Mouse (Mus musculus) liver, adult 2 months (tissue): ENCODE data around the gene Cacna1g. TPM values are rescaled to one million over a fixed set of nuclear protein-coding genes. Genes with fewer than 3 reads are reported as not detected.

Source experiments
- DNase-seq: peaks from one replicate; pipeline ENCODE4 v3.0.0-alpha.2; 2011; ENCODE audit warnings: low read depth, low spot score; ENCODE audit errors: extremely low read depth
- H3K27ac ChIP-seq: fragments of 200-500 bp; replicated peaks from 2 replicates; pipeline ENCODE4 v1.5.1; 2012; ENCODE audit warnings: low read depth, mild to moderate bottlenecking, control low read depth, inconsistent platforms, low read length; ENCODE audit not compliant: insufficient read depth
- H3K27me3 ChIP-seq: fragments of 200-500 bp; 2 replicates; pipeline ENCODE4 v1.6.1; 2012; ENCODE audit warnings: mild to moderate bottlenecking, moderate library complexity, low read length, inconsistent platforms; ENCODE audit not compliant: control insufficient read depth, insufficient read depth
- H3K36me3 ChIP-seq: fragments of 200-500 bp; 2 replicates; pipeline ENCODE4 v1.6.1; 2012; ENCODE audit warnings: low read length, inconsistent platforms; ENCODE audit not compliant: control insufficient read depth, insufficient read depth
- H3K4me1 ChIP-seq: fragments of 200-500 bp; 2 replicates; pipeline ENCODE4 v1.6.1; 2011; ENCODE audit warnings: low read length; ENCODE audit not compliant: control insufficient read depth, insufficient read depth
- H3K4me3 ChIP-seq: fragments of 200-500 bp; 2 replicates; pipeline ENCODE4 v1.5.1; 2011; ENCODE audit warnings: low read depth, mild to moderate bottlenecking, control low read depth, low read length, moderate library complexity; ENCODE audit not compliant: insufficient read depth
- H3K79me2 ChIP-seq: fragments of 200-500 bp; 2 replicates; pipeline ENCODE4 v1.6.1; 2012; ENCODE audit warnings: inconsistent platforms, mild to moderate bottlenecking, low read length, moderate library complexity; ENCODE audit not compliant: control insufficient read depth, insufficient read depth
- H3K9ac ChIP-seq: fragments of 200-500 bp; 2 replicates; pipeline ENCODE4 v1.6.1; 2012; ENCODE audit warnings: low read depth, mild to moderate bottlenecking, control low read depth, inconsistent platforms, low read length
- CTCF ChIP-seq: fragments of 200-500 bp; IDR thresholded peaks from 2 replicates; pipeline ENCODE4 v1.5.1; 2011; ENCODE audit warnings: low read depth, low read length, control low read depth
- POLR2A ChIP-seq: fragments of 200-500 bp; IDR thresholded peaks from 2 replicates; pipeline ENCODE4 v1.6.1; 2011; ENCODE audit warnings: low read length, control low read depth; ENCODE audit not compliant: insufficient read depth; ENCODE audit errors: extremely low read depth
- WGBS: fragments of 180-500 bp; shearing (Covaris S2); methylation state at CpG from one replicate; pipeline ENCODE4 v1.1.7; 2018; 5-methylcytosine and 5-hydroxymethylcytosine counted together
- polyA plus RNA-seq: library from polyadenylated mRNA; depleted of rRNA; stranded (reverse); fragments of >200 nt; gene quantifications from 2 replicates; pipeline ENCODE4 v1.2.3, GENCODE M21; 2012
- total RNA-seq: library from RNA; depleted of rRNA; stranded (reverse); fragments of >200 nt; gene quantifications from 2 replicates; pipeline ENCODE4 v1.2.3, GENCODE M21; 2014

The Cacna1g gene
- total and polyA plus RNA-seq, 2 experiments = under 0.01 to 0.26 TPM

- no peak overlapping the region for H3K27ac ChIP-seq
- no peak for TF ChIP-seq CTCF
- TF ChIP-seq POLR2A = no peak
- DNase-seq = no peak
- WGBS = 42% methylated on average over 8 of the region's 8 CpGs
- no peaks in the 10 kb centered on the region for H3K36me3 ChIP-seq
- H3K4me3 ChIP-seq = no peak overlapping the region
- no peak overlapping the region for H3K9ac ChIP-seq
- H3K4me1 ChIP-seq = no peaks in the 10 kb centered on the region
- H3K79me2 ChIP-seq = no peaks in the 10 kb centered on the region
- H3K27me3 ChIP-seq = peaks cover 5% of the 10 kb centered on the region; the same call in 1 of the 2 replicates
Measured at GRCm38 (mm10) chr11:94413516-94413915, 60.5 kb downstream of the Cacna1g start.

GRCm38 (mm10) chr11:94412998-94413469, 61.0 kb downstream of the Cacna1g start:
- DNase-seq = no peak
- Histone ChIP-seq H3K4me1 (no peaks in the 10 kb centered on the region), H3K9ac (no peak overlapping the region), H3K27ac (no peak overlapping the region), H3K27me3 (peaks cover 5% of the 10 kb centered on the region; the same call in 1 of the 2 replicates), H3K79me2 (no peaks in the 10 kb centered on the region), H3K36me3 (no peaks in the 10 kb centered on the region), H3K4me3 (no peak overlapping the region)
- TF ChIP-seq CTCF (no peak), POLR2A (no peak)
- WGBS = 18% methylated on average over 10 of the region's 10 CpGs

- Histone ChIP-seq H3K9ac (no peak overlapping the region), H3K79me2 (no peaks in the 10 kb centered on the region), H3K4me1 (no peaks in the 10 kb centered on the region), H3K4me3 (no peak overlapping the region), H3K27ac (no peak overlapping the region), H3K27me3 (peaks cover 5% of the 10 kb centered on the region; the same call in 1 of the 2 replicates), H3K36me3 (no peaks in the 10 kb centered on the region)
- DNase-seq = no peak
- WGBS = 12% methylated on average over 2 of the region's 2 CpGs
- TF ChIP-seq POLR2A (no peak), CTCF (no peak)
Measured at GRCm38 (mm10) chr11:94412562-94412961, 61.4 kb downstream of the Cacna1g start.

GRCm38 (mm10) chr11:94407803-94408321, 66.1 kb downstream of the Cacna1g start:
- no peak overlapping the region for H3K27ac ChIP-seq
- 71% methylated on average over 11 of the region's 11 CpGs for WGBS

GRCm38 (mm10) chr11:94405348-94405747, 68.7 kb downstream of the Cacna1g start:
- no peak for DNase-seq
- WGBS = 60% methylated on average over 6 of the region's 6 CpGs

More at GRCm38 (mm10) chr11:94407803-94408321, 66.1 kb downstream of the Cacna1g start:
- Histone ChIP-seq H3K36me3 (no peaks in the 10 kb centered on the region), H3K4me1 (peaks cover 9% of the 10 kb centered on the region), H3K9ac (no peak overlapping the region), H3K27me3 (peaks cover 2% of the 10 kb centered on the region; the same call in 1 of the 2 replicates), H3K4me3 (no peak overlapping the region), H3K79me2 (no peaks in the 10 kb centered on the region)
- TF ChIP-seq CTCF (no peak), POLR2A (no peak)
- DNase-seq = no peak

GRCm38 (mm10) chr11:94404641-94405260, 69.2 kb downstream of the Cacna1g start:
- no peak for TF ChIP-seq POLR2A
- TF ChIP-seq CTCF = peak; percentile 98
- WGBS = 12% methylated on average over 11 of the region's 11 CpGs
- H3K9ac ChIP-seq = peak overlapping the region; percentile 40
- H3K4me3 ChIP-seq = no peak overlapping the region
- H3K79me2 ChIP-seq = no peaks in the 10 kb centered on the region
- peak; percentile 68 for DNase-seq
- H3K36me3 ChIP-seq = no peaks in the 10 kb centered on the region
- H3K27ac ChIP-seq = peak overlapping the region; percentile 75
- H3K4me1 ChIP-seq = peaks cover 17% of the 10 kb centered on the region
- no peaks in the 10 kb centered on the region for H3K27me3 ChIP-seq

More at GRCm38 (mm10) chr11:94405348-94405747, 68.7 kb downstream of the Cacna1g start:
- TF ChIP-seq POLR2A = no peak
- TF ChIP-seq CTCF = no peak
- no peak overlapping the region for H3K4me3 ChIP-seq
- H3K27ac ChIP-seq = no peak overlapping the region
- no peak overlapping the region for H3K9ac ChIP-seq
- H3K79me2 ChIP-seq = no peaks in the 10 kb centered on the region
- no peaks in the 10 kb centered on the region for H3K36me3 ChIP-seq
- H3K27me3 ChIP-seq = no peaks in the 10 kb centered on the region
- H3K4me1 ChIP-seq = peaks cover 17% of the 10 kb centered on the region
